In genomic region chr16:84955204-84955839, GRCm38 (mm10) we compare ENCODE assay signal across 8 mouse cellular contexts.
DNase-seq lines count a peak whose midpoint lies in the region; ATAC-seq lines count a peak whose summit lies in the region.

No protein-coding gene starts in this region.

- 0 out of 2 replicates have a peak overlapping the region, but pooled peaks have one; percentile 4 for H3K4me3 ChIP-seq in intestine, embryonic 16.5 days (ENCODE audit: low read length)
- H3K4me3 ChIP-seq in midbrain, embryonic 12.5 days, result no peak overlapping the region

- peaks cover 3% of the 10 kb centered on the region; the same call in 1 of the 2 replicates for H3K4me1 ChIP-seq in intestine, embryonic 16.5 days (ENCODE audit: control insufficient read depth, insufficient read depth, low read length)
- peaks cover 12% of the 10 kb centered on the region for H3K4me1 ChIP-seq in midbrain, embryonic 12.5 days

- DNase-seq in adrenal gland, adult 18-20 months (ENCODE audit: low spot score in 2 of 2), result peak; percentile 80 to 84
- DNase-seq in embryo, embryonic 11.5 days (ENCODE audit: low read depth, low spot score), result peak; percentile 72
- DNase-seq in gonadal fat pad, adult 2 months (ENCODE audit: low read depth), result peak; percentile 9
- DNase-seq in left cerebral cortex, postnatal 25 days (ENCODE audit: low spot score in 2 of 2), result peak; percentile 89 to 93
- peak; percentile 71 for DNase-seq in skeletal muscle tissue, adult 2 months (ENCODE audit: low read depth, low spot score)

- no peaks in the 10 kb centered on the region for H3K9me3 ChIP-seq in intestine, embryonic 16.5 days (ENCODE audit: control insufficient read depth, low read length)
- no peaks in the 10 kb centered on the region for H3K9me3 ChIP-seq in midbrain, embryonic 12.5 days

- 30% methylated on average over 26 of the region's 26 CpGs for WGBS in intestine, embryonic 16.5 days
- 30% methylated on average over 26 of the region's 26 CpGs for WGBS in midbrain, embryonic 12.5 days

- intact Hi-C loops in left cerebral cortex, postnatal 25 days (cut with DNase I), result loop anchor here (1.0 to 2.0 kb wide), 2 partner anchors 218 to 723 kb away; partner anchors contain the start of gene App

- H3K4me2 ChIP-seq in intestine, embryonic 16.5 days (ENCODE audit: low read depth, low read length), result peak overlapping the region; percentile 32
- H3K4me2 ChIP-seq in midbrain, embryonic 12.5 days (replicated peaks), result 0 out of 2 replicates have a peak overlapping the region, but pooled peaks have one; percentile 10

- no peaks in the 10 kb centered on the region for H3K27me3 ChIP-seq in intestine, embryonic 16.5 days (replicated peaks; ENCODE audit: control insufficient read depth, insufficient read depth, low read length)
- H3K27me3 ChIP-seq in midbrain, embryonic 12.5 days, result no peaks in the 10 kb centered on the region

- H3K27ac ChIP-seq in intestine, embryonic 16.5 days (ENCODE audit: low read length), result no peak overlapping the region
- H3K27ac ChIP-seq in midbrain, embryonic 12.5 days (replicated peaks), result no peak overlapping the region

- peak; percentile 95 for ATAC-seq in intestine, embryonic 16.5 days
- ATAC-seq in midbrain, embryonic 12.5 days (ENCODE audit: low FRiP score, low read depth), result peak; percentile 85
- no peak for ATAC-seq in erythroid progenitor cell, adult 5-6 weeks (replicated peaks; ENCODE audit: low FRiP score, poor library complexity, severe bottlenecking)

- no peak overlapping the region for H3K9ac ChIP-seq in intestine, embryonic 16.5 days (ENCODE audit: low read depth, low read length)
- H3K9ac ChIP-seq in midbrain, embryonic 12.5 days (replicated peaks), result no peak overlapping the region

- 0 out of 2 replicates have a peak, but pooled peaks cover 3% of the 10 kb centered on the region for H3K36me3 ChIP-seq in intestine, embryonic 16.5 days (ENCODE audit: control insufficient read depth, insufficient read depth, low read length)
- peaks cover 24% of the 10 kb centered on the region for H3K36me3 ChIP-seq in midbrain, embryonic 12.5 days

Comparison
In these comparisons a context has a peak if more than half of its experiments do, and no peak if none do; other contexts are left out.
1. DNase-seq: peak in every context shown above with its lines; median percentile 91 in left cerebral cortex, postnatal 25 days; 82 in adrenal gland, adult 18-20 months; 72 in embryo, embryonic 11.5 days; 71 in skeletal muscle tissue, adult 2 months; 9 in gonadal fat pad, adult 2 months.